Comparison of ENCODE assay signal across 11 mouse cellular contexts in genomic region chr2:30779241-30779640, GRCm38 (mm10). TPM values are rescaled to one million over a fixed set of nuclear protein-coding genes. Genes with fewer than 3 reads are reported as not detected.
DNase-seq lines count a peak whose midpoint lies in the region; ATAC-seq lines count a peak whose summit lies in the region.
"Had no signal": no experiment of that assay in that cellular context is flagged by ENCODE, and none has a peak within 500 bp of the region (broad histone marks: within the 10 kb centered on the region; RNA-seq: fewer than 3 reads in every experiment).

No protein-coding gene starts in this region.

- H3K4me2 ChIP-seq in midbrain, embryonic 14.5 days (ENCODE audit: low read length), result no peak overlapping the region
- H3K4me2 ChIP-seq: hindbrain, embryonic 14.5 days had no signal

- DNase-seq in midbrain, embryonic 10.5 days (ENCODE audit: low spot score), result peak; percentile 84
- DNase-seq in midbrain, embryonic 14.5 days, result no peak
- peak; percentile 93 for DNase-seq in embryo, embryonic 10.5 days (ENCODE audit: low spot score)
- peak; percentile 62 for DNase-seq in kidney, postnatal 10 days
- DNase-seq in retina, postnatal 1 day, result peak; percentile 58
- DNase-seq in adipocyte (ENCODE audit: low spot score), result no peak
- no peak for DNase-seq in right cerebral cortex, postnatal 25 days
- DNase-seq: right cerebral cortex, postnatal 14 days; thymus, postnatal 14 days had no signal

- H3K9me3 ChIP-seq in midbrain, embryonic 10.5 days (replicated peaks), result no peaks in the 10 kb centered on the region
- no peaks in the 10 kb centered on the region for H3K9me3 ChIP-seq in midbrain, embryonic 14.5 days (ENCODE audit: control insufficient read depth, low read length)

- H3K9ac ChIP-seq in midbrain, embryonic 14.5 days (replicated peaks; ENCODE audit: low read length), result no peak overlapping the region
- H3K9ac ChIP-seq: hindbrain, embryonic 14.5 days had no signal

- H3K36me3 ChIP-seq in midbrain, embryonic 10.5 days, result no peaks in the 10 kb centered on the region
- no peaks in the 10 kb centered on the region for H3K36me3 ChIP-seq in midbrain, embryonic 14.5 days (ENCODE audit: control insufficient read depth, insufficient read depth, low read length)

- ATAC-seq in midbrain, embryonic 14.5 days (ENCODE audit: low FRiP score, low TSS enrichment), result no peak
- ATAC-seq: forebrain, embryonic 14.5 days had no signal

- peaks cover 7% of the 10 kb centered on the region; the same call in 1 of the 2 replicates for H3K27me3 ChIP-seq in midbrain, embryonic 10.5 days (ENCODE audit: low read depth, poor library complexity, severe bottlenecking)
- H3K27me3 ChIP-seq in midbrain, embryonic 14.5 days (ENCODE audit: control insufficient read depth, insufficient read depth, low read length), result no peaks in the 10 kb centered on the region

- peak overlapping the region; percentile 77 for H3K27ac ChIP-seq in midbrain, embryonic 10.5 days (replicated peaks)
- H3K27ac ChIP-seq in midbrain, embryonic 14.5 days (replicated peaks; ENCODE audit: low read depth, low read length), result no peak overlapping the region
- H3K27ac ChIP-seq: hindbrain, embryonic 14.5 days had no signal

- peak overlapping the region; percentile 16; the same call in 1 of the 2 replicates for H3K4me3 ChIP-seq in midbrain, embryonic 10.5 days
- no peak overlapping the region for H3K4me3 ChIP-seq in midbrain, embryonic 14.5 days (replicated peaks; ENCODE audit: low read depth, low read length)

- H3K4me1 ChIP-seq in midbrain, embryonic 10.5 days, result peaks cover 83% of the 10 kb centered on the region
- H3K4me1 ChIP-seq in midbrain, embryonic 14.5 days (ENCODE audit: control insufficient read depth, insufficient read depth, low read length), result peaks cover 8% of the 10 kb centered on the region

- 0% methylated on average over 5 of the region's 5 CpGs for WGBS in midbrain, embryonic 10.5 days
- 3% methylated on average over 5 of the region's 5 CpGs for WGBS in midbrain, embryonic 14.5 days

RNA-seq across cellular contexts. Expression of gene 1700001O22Rik, which starts 24.2 kb away (rescaled TPM):
- 3.5 and 4.0 TPM in 2 replicates for polyA plus RNA-seq in midbrain, embryonic 10.5 days (2016; fragmentation: Nextera tagmentation; extraction: Ambion mirVana)
- 0.87 and 1.0 TPM in 2 replicates for polyA plus RNA-seq in midbrain, embryonic 14.5 days (2014; fragmentation: Nextera tagmentation; extraction: Ambion mirVana)

RNA-seq across cellular contexts. Expression of gene Ntmt1, which starts 28.4 kb away (rescaled TPM):
- 126 and 127 TPM in 2 replicates for polyA plus RNA-seq in midbrain, embryonic 10.5 days (2016; fragmentation: Nextera tagmentation; extraction: Ambion mirVana)
- polyA plus RNA-seq in midbrain, embryonic 14.5 days (2014; fragmentation: Nextera tagmentation; extraction: Ambion mirVana), result 114 and 122 TPM in 2 replicates

RNA-seq across cellular contexts. Expression of gene Asb6, which starts 50.9 kb away (rescaled TPM):
- polyA plus RNA-seq in midbrain, embryonic 10.5 days (2016; fragmentation: Nextera tagmentation; extraction: Ambion mirVana), result 43.9 and 45.8 TPM in 2 replicates
- polyA plus RNA-seq in midbrain, embryonic 14.5 days (2014; fragmentation: Nextera tagmentation; extraction: Ambion mirVana), result 38.5 and 42.7 TPM in 2 replicates

RNA-seq across cellular contexts. Expression of gene Prrx2, which starts 55.5 kb away (rescaled TPM):
- polyA plus RNA-seq in midbrain, embryonic 10.5 days (2016; fragmentation: Nextera tagmentation; extraction: Ambion mirVana), result 22.3 and 29.5 TPM in 2 replicates
- polyA plus RNA-seq in midbrain, embryonic 14.5 days (2014; fragmentation: Nextera tagmentation; extraction: Ambion mirVana), result 1.4 and 2.2 TPM in 2 replicates

Comparison
In these comparisons a context has a peak if more than half of its experiments do, and no peak if none do; other contexts are left out.
1. DNase-seq: peak in midbrain, embryonic 10.5 days (single experiment), embryo, embryonic 10.5 days (single experiment), kidney, postnatal 10 days (single experiment) and retina, postnatal 1 day (single experiment); none in midbrain, embryonic 14.5 days (single experiment), adipocyte (single experiment) and right cerebral cortex, postnatal 25 days (single experiment).